Mouse (Mus musculus) spleen, adult 2 months (tissue): ENCODE data around the gene 5330417H12Rik.

Experiments used
- CTCF ChIP-seq: fragments of 200-500 bp; IDR thresholded peaks from 2 replicates; pipeline ENCODE4 v1.5.1; 2011; ENCODE audit warnings: mild to moderate bottlenecking, inconsistent platforms; ENCODE audit not compliant: insufficient read depth, insufficient read length, insufficient replicate concordance; ENCODE audit errors: extremely low read depth
- POLR2A ChIP-seq: fragments of 200-500 bp; IDR thresholded peaks from 2 replicates; pipeline ENCODE4 v1.6.1; 2011; ENCODE audit warnings: low read depth, low read length, inconsistent platforms

DNA sequence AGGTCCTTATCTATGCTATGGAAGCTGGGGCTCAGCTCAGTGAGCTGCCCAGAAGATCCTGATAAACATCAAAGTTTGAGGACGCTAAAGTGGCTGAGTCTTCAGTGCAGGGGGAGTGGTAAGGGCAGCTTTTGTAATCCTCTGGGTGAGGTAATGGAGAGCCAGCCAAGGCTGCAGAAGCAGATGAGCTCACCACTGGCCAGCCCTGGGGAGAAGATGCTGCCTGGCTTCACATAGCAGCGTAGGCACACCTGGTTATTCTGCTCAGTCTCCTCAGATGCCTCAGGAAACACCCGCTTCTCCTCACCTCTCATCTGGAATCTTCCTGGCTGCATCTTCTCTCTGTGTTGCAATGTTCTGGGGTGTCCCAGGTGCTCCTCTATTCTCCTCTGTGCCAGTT, 529 bp downstream of the 5330417H12Rik start:
- TF ChIP-seq CTCF: no peak
- no peak for TF ChIP-seq POLR2A
